In genomic region chr16:77893690-77894089, GRCm38 (mm10) we compare ENCODE assay signal across 14 mouse cellular contexts.
DNase-seq lines count a peak whose midpoint lies in the region; ATAC-seq lines count a peak whose summit lies in the region.
"Had no signal": no experiment of that assay in that cellular context is flagged by ENCODE, and none has a peak within 500 bp of the region (broad histone marks: within the 10 kb centered on the region; RNA-seq: fewer than 3 reads in every experiment).

No protein-coding gene starts in this region.

- no peaks in the 10 kb centered on the region for H3K9me3 ChIP-seq in hindbrain, embryonic 11.5 days (ENCODE audit: control insufficient read depth, low read length)
- no peaks in the 10 kb centered on the region for H3K9me3 ChIP-seq in hindbrain, embryonic 10.5 days
- no peaks in the 10 kb centered on the region for H3K9me3 ChIP-seq in embryonic facial prominence, embryonic 15.5 days (replicated peaks)
- no peaks in the 10 kb centered on the region for H3K9me3 ChIP-seq in hindbrain, embryonic 15.5 days
- H3K9me3 ChIP-seq in neural tube, embryonic 12.5 days = no peaks in the 10 kb centered on the region
- H3K9me3 ChIP-seq: heart, embryonic 13.5 days had no signal

- no peaks in the 10 kb centered on the region for H3K27me3 ChIP-seq in hindbrain, embryonic 11.5 days (ENCODE audit: control insufficient read depth, insufficient read depth, low read length)
- no peaks in the 10 kb centered on the region for H3K27me3 ChIP-seq in hindbrain, embryonic 10.5 days (ENCODE audit: insufficient read depth, poor library complexity, severe bottlenecking)
- no peaks in the 10 kb centered on the region for H3K27me3 ChIP-seq in embryonic facial prominence, embryonic 15.5 days
- no peaks in the 10 kb centered on the region for H3K27me3 ChIP-seq in hindbrain, embryonic 15.5 days
- H3K27me3 ChIP-seq in neural tube, embryonic 12.5 days (replicated peaks) = no peaks in the 10 kb centered on the region
- H3K27me3 ChIP-seq: heart, embryonic 13.5 days had no signal

- H3K9ac ChIP-seq in hindbrain, embryonic 11.5 days (ENCODE audit: low read depth, low read length) = no peak overlapping the region
- no peak overlapping the region for H3K9ac ChIP-seq in embryonic facial prominence, embryonic 15.5 days
- no peak overlapping the region for H3K9ac ChIP-seq in hindbrain, embryonic 15.5 days
- H3K9ac ChIP-seq in neural tube, embryonic 12.5 days = no peak overlapping the region
- H3K9ac ChIP-seq: heart, embryonic 13.5 days; lung, embryonic 14.5 days had no signal

- DNase-seq in hindbrain, embryonic 11.5 days (ENCODE audit: low spot score) = peak; percentile 18
- no peak for DNase-seq in hindbrain, embryonic 10.5 days (ENCODE audit: low spot score)
- no peak for DNase-seq in spleen, postnatal 14 days (ENCODE audit: low spot score in 2 of 2)
- no peak for DNase-seq in layer of hippocampus, postnatal 10 days (ENCODE audit: low spot score in 2 of 2)
- DNase-seq: adrenal gland, postnatal 36 days; gastrocnemius, postnatal 36 days; kidney, adult 9 months; thymus, adult 2 months had no signal

- H3K4me2 ChIP-seq in hindbrain, embryonic 11.5 days (replicated peaks; ENCODE audit: low read depth, low read length) = no peak overlapping the region
- no peak overlapping the region for H3K4me2 ChIP-seq in embryonic facial prominence, embryonic 15.5 days (replicated peaks)
- H3K4me2 ChIP-seq in hindbrain, embryonic 15.5 days = no peak overlapping the region
- H3K4me2 ChIP-seq in neural tube, embryonic 12.5 days (replicated peaks) = no peak overlapping the region
- H3K4me2 ChIP-seq: heart, embryonic 13.5 days; lung, embryonic 14.5 days had no signal

- 68% methylated on average over 2 of the region's 2 CpGs for WGBS in hindbrain, embryonic 11.5 days
- 68% methylated on average over 2 of the region's 2 CpGs for WGBS in hindbrain, embryonic 10.5 days
- 27% methylated on average over 2 of the region's 2 CpGs for WGBS in embryonic facial prominence, embryonic 15.5 days
- 14% methylated on average over 2 of the region's 2 CpGs for WGBS in hindbrain, embryonic 15.5 days
- WGBS in neural tube, embryonic 12.5 days = 51% methylated on average over 2 of the region's 2 CpGs

- no peak overlapping the region for H3K4me3 ChIP-seq in hindbrain, embryonic 11.5 days (ENCODE audit: low read depth, low read length)
- H3K4me3 ChIP-seq in hindbrain, embryonic 10.5 days = no peak overlapping the region
- no peak overlapping the region for H3K4me3 ChIP-seq in embryonic facial prominence, embryonic 15.5 days (replicated peaks)
- H3K4me3 ChIP-seq in hindbrain, embryonic 15.5 days = no peak overlapping the region
- no peak overlapping the region for H3K4me3 ChIP-seq in neural tube, embryonic 12.5 days
- H3K4me3 ChIP-seq: heart, embryonic 13.5 days had no signal

- peak overlapping the region; percentile 72 for H3K27ac ChIP-seq in hindbrain, embryonic 11.5 days (ENCODE audit: low read depth, low read length)
- H3K27ac ChIP-seq in hindbrain, embryonic 10.5 days = no peak overlapping the region
- peak overlapping the region; percentile 60 for H3K27ac ChIP-seq in embryonic facial prominence, embryonic 15.5 days (replicated peaks)
- H3K27ac ChIP-seq in hindbrain, embryonic 15.5 days (replicated peaks) = peak overlapping the region; percentile 77
- H3K27ac ChIP-seq in neural tube, embryonic 12.5 days = no peak overlapping the region
- H3K27ac ChIP-seq: heart, embryonic 13.5 days had no signal

- no peaks in the 10 kb centered on the region for H3K36me3 ChIP-seq in hindbrain, embryonic 11.5 days (ENCODE audit: control insufficient read depth, insufficient read depth, low read length)
- H3K36me3 ChIP-seq in hindbrain, embryonic 10.5 days = no peaks in the 10 kb centered on the region
- no peaks in the 10 kb centered on the region for H3K36me3 ChIP-seq in embryonic facial prominence, embryonic 15.5 days
- no peaks in the 10 kb centered on the region for H3K36me3 ChIP-seq in hindbrain, embryonic 15.5 days
- H3K36me3 ChIP-seq in neural tube, embryonic 12.5 days = no peaks in the 10 kb centered on the region
- H3K36me3 ChIP-seq: heart, embryonic 13.5 days had no signal

- no peaks in the 10 kb centered on the region for H3K4me1 ChIP-seq in hindbrain, embryonic 11.5 days (replicated peaks; ENCODE audit: control insufficient read depth, insufficient read depth, low read length)
- no peaks in the 10 kb centered on the region for H3K4me1 ChIP-seq in hindbrain, embryonic 10.5 days (replicated peaks)
- no peaks in the 10 kb centered on the region for H3K4me1 ChIP-seq in embryonic facial prominence, embryonic 15.5 days
- H3K4me1 ChIP-seq in hindbrain, embryonic 15.5 days (replicated peaks) = no peaks in the 10 kb centered on the region
- no peaks in the 10 kb centered on the region for H3K4me1 ChIP-seq in neural tube, embryonic 12.5 days
- H3K4me1 ChIP-seq: heart, embryonic 13.5 days had no signal

- peak; percentile 75 for ATAC-seq in hindbrain, embryonic 11.5 days (ENCODE audit: low FRiP score)
- no peak for ATAC-seq in embryonic facial prominence, embryonic 15.5 days (ENCODE audit: insufficient number of reproducible peaks, low FRiP score, low TSS enrichment, low read depth)
- ATAC-seq in hindbrain, embryonic 15.5 days (ENCODE audit: low FRiP score, low read depth) = 0 out of 2 replicates have a peak, but pooled peaks have one; percentile 48
- peak; percentile 82 for ATAC-seq in neural tube, embryonic 12.5 days (ENCODE audit: low FRiP score, low read depth)
- ATAC-seq in frontal cortex, adult (ENCODE audit: low TSS enrichment) = no peak

Comparison
In these comparisons a context has a peak if more than half of its experiments do, and no peak if none do; other contexts are left out.
1. H3K27ac ChIP-seq: peak in hindbrain, embryonic 11.5 days (single experiment), embryonic facial prominence, embryonic 15.5 days (single experiment) and hindbrain, embryonic 15.5 days (single experiment); none in hindbrain, embryonic 10.5 days (single experiment) and neural tube, embryonic 12.5 days (single experiment).
2. ATAC-seq: peak in hindbrain, embryonic 11.5 days (single experiment), hindbrain, embryonic 15.5 days (single experiment) and neural tube, embryonic 12.5 days (single experiment); none in embryonic facial prominence, embryonic 15.5 days (single experiment) and frontal cortex, adult (single experiment).